Comparison of ENCODE assay signal across 12 mouse cellular contexts in genomic region chr11:103771160-103771817, GRCm38 (mm10). TPM values are rescaled to one million over a fixed set of nuclear protein-coding genes. Genes with fewer than 3 reads are reported as not detected.
A peak's percentile ranks its signal among the peaks of the same experiment; 100 is the strongest.
DNase-seq lines count a peak whose midpoint lies in the region; ATAC-seq and TF ChIP-seq lines count a peak whose summit lies in the region.
"Had no signal": no experiment of that assay in that cellular context is flagged by ENCODE, and none has a peak within 500 bp of the region (broad histone marks: within the 10 kb centered on the region; RNA-seq: fewer than 3 reads in every experiment).

No protein-coding gene starts in this region.

- no peak for TF ChIP-seq CTCF in hindbrain, postnatal 0 days (IDR thresholded peaks at IDR 0.05; ENCODE audit: low read depth)

- H3K4me3 ChIP-seq in forebrain, embryonic 12.5 days (replicated peaks) = no peak overlapping the region
- no peak overlapping the region for H3K4me3 ChIP-seq in forebrain, embryonic 14.5 days (ENCODE audit: low read depth, low read length)
- 0 out of 2 replicates have a peak overlapping the region, but pooled peaks have one; percentile 6 for H3K4me3 ChIP-seq in hindbrain, postnatal 0 days (ENCODE audit: low read length)
- H3K4me3 ChIP-seq in midbrain, embryonic 16.5 days (ENCODE audit: low read depth, low read length) = 0 out of 2 replicates have a peak overlapping the region, but pooled peaks have one; percentile 8

- H3K27me3 ChIP-seq in forebrain, embryonic 12.5 days = peaks cover 100% of the 10 kb centered on the region
- H3K27me3 ChIP-seq in forebrain, embryonic 14.5 days (replicated peaks; ENCODE audit: control insufficient read depth, insufficient read depth, low read length) = peaks cover 90% of the 10 kb centered on the region
- peaks cover 42% of the 10 kb centered on the region for H3K27me3 ChIP-seq in hindbrain, postnatal 0 days (ENCODE audit: insufficient read depth, low read length)
- peaks cover 24% of the 10 kb centered on the region for H3K27me3 ChIP-seq in midbrain, embryonic 16.5 days (ENCODE audit: control insufficient read depth, insufficient read depth, low read depth, low read length)

- WGBS in forebrain, embryonic 12.5 days = 1% methylated on average over 19 of the region's 19 CpGs
- 1% methylated on average over 19 of the region's 19 CpGs for WGBS in forebrain, embryonic 14.5 days
- WGBS in hindbrain, postnatal 0 days = 4% methylated on average over 19 of the region's 19 CpGs
- 4% methylated on average over 19 of the region's 19 CpGs for WGBS in midbrain, embryonic 16.5 days

- no peaks in the 10 kb centered on the region for H3K9me3 ChIP-seq in forebrain, embryonic 12.5 days
- H3K9me3 ChIP-seq in forebrain, embryonic 14.5 days (replicated peaks; ENCODE audit: control insufficient read depth, low read length) = no peaks in the 10 kb centered on the region
- H3K9me3 ChIP-seq in hindbrain, postnatal 0 days (ENCODE audit: low read length) = no peaks in the 10 kb centered on the region
- H3K9me3 ChIP-seq in midbrain, embryonic 16.5 days (replicated peaks; ENCODE audit: control insufficient read depth, low read length, poor library complexity, severe bottlenecking) = no peaks in the 10 kb centered on the region

- no peaks in the 10 kb centered on the region for H3K36me3 ChIP-seq in forebrain, embryonic 12.5 days (replicated peaks)
- H3K36me3 ChIP-seq in forebrain, embryonic 14.5 days (ENCODE audit: control insufficient read depth, insufficient read depth, low read length) = no peaks in the 10 kb centered on the region
- no peaks in the 10 kb centered on the region for H3K36me3 ChIP-seq in hindbrain, postnatal 0 days (ENCODE audit: insufficient read depth, low read length)
- H3K36me3 ChIP-seq in midbrain, embryonic 16.5 days (ENCODE audit: control insufficient read depth, insufficient read depth, low read length) = no peaks in the 10 kb centered on the region

- H3K27ac ChIP-seq in forebrain, embryonic 12.5 days = no peak overlapping the region
- H3K27ac ChIP-seq in forebrain, embryonic 14.5 days (ENCODE audit: low read depth, low read length) = no peak overlapping the region
- H3K27ac ChIP-seq in hindbrain, postnatal 0 days = no peak overlapping the region
- no peak overlapping the region for H3K27ac ChIP-seq in midbrain, embryonic 16.5 days (ENCODE audit: low read length)

- ATAC-seq in forebrain, embryonic 12.5 days (ENCODE audit: low FRiP score) = no peak
- no peak for ATAC-seq in forebrain, embryonic 14.5 days
- ATAC-seq in activated CD4-positive, CD25-positive, alpha-beta regulatory T cell, adult 4 months = peak; percentile 52
- no peak for ATAC-seq in hindbrain, postnatal 0 days
- no peak for ATAC-seq in midbrain, embryonic 16.5 days

- DNase-seq in forebrain, embryonic 14.5 days (ENCODE audit: low spot score) = no peak
- no peak for DNase-seq in hindbrain, postnatal 0 days (ENCODE audit: low spot score)
- no peak for DNase-seq in left cerebral cortex, adult 8-10 months (ENCODE audit: low spot score in 2 of 2)
- no peak for DNase-seq in lung, postnatal 25 days (ENCODE audit: low spot score)
- no peak for DNase-seq in right cerebral cortex, adult 2 months (ENCODE audit: low spot score in 2 of 2)
- DNase-seq: heart, postnatal 4 days; kidney, postnatal 14 days had no signal

- H3K4me1 ChIP-seq in forebrain, embryonic 12.5 days = peaks cover 45% of the 10 kb centered on the region
- H3K4me1 ChIP-seq in forebrain, embryonic 14.5 days (ENCODE audit: control insufficient read depth, insufficient read depth, low read length) = 0 out of 2 replicates have a peak, but pooled peaks cover 7% of the 10 kb centered on the region
- peaks cover 9% of the 10 kb centered on the region; the same call in 1 of the 2 replicates for H3K4me1 ChIP-seq in hindbrain, postnatal 0 days (ENCODE audit: insufficient read depth, low read length)
- peaks cover 37% of the 10 kb centered on the region for H3K4me1 ChIP-seq in midbrain, embryonic 16.5 days (ENCODE audit: control insufficient read depth, insufficient read depth, low read length)

- peak overlapping the region; percentile 19; the same call in 1 of the 2 replicates for H3K4me2 ChIP-seq in forebrain, embryonic 12.5 days
- no peak overlapping the region for H3K4me2 ChIP-seq in forebrain, embryonic 14.5 days (ENCODE audit: low read length)
- H3K4me2 ChIP-seq in hindbrain, postnatal 0 days (ENCODE audit: low read depth, low read length) = peak overlapping the region; percentile 75
- peak overlapping the region; percentile 84 for H3K4me2 ChIP-seq in midbrain, embryonic 16.5 days (ENCODE audit: low read length)

- no peak overlapping the region for H3K9ac ChIP-seq in forebrain, embryonic 12.5 days
- H3K9ac ChIP-seq in forebrain, embryonic 14.5 days (ENCODE audit: low read length) = no peak overlapping the region
- peak overlapping the region; percentile 25 for H3K9ac ChIP-seq in hindbrain, postnatal 0 days (replicated peaks; ENCODE audit: low read length)
- H3K9ac ChIP-seq in midbrain, embryonic 16.5 days (ENCODE audit: low read depth, low read length) = peak overlapping the region; percentile 24; the same call in 1 of the 2 replicates

RNA-seq across cellular contexts. Expression of gene Wnt3, which starts 2.7 kb away (rescaled TPM):
- 6.6 TPM in 2 replicates for polyA plus RNA-seq in forebrain, embryonic 12.5 days (2016; fragmentation: Nextera tagmentation; extraction: Ambion mirVana)
- polyA plus RNA-seq in forebrain, embryonic 14.5 days (2014; fragmentation: Nextera tagmentation; extraction: Ambion mirVana) = 5.7 and 6.6 TPM in 2 replicates
- polyA plus RNA-seq in activated CD4-positive, CD25-positive, alpha-beta regulatory T cell, adult 4 months (2017; shearing (Covaris generic)) = 1 to 10 TPM; 1.4 to 2.9 TPM
- 9.0 and 12.5 TPM in 2 replicates for total RNA-seq in hindbrain, postnatal 0 days (2014; rRNA removed)
- 11.1 and 11.6 TPM in 2 replicates for polyA plus RNA-seq in hindbrain, postnatal 0 days (2015; fragmentation: Nextera tagmentation; extraction: Ambion mirVana)
- 18.8 and 21.2 TPM in 2 replicates for polyA plus RNA-seq in midbrain, embryonic 16.5 days (2015; fragmentation: Nextera tagmentation; extraction: Ambion mirVana)
- 1 to 10 TPM; 1.3 to 2.6 (median 1.9) TPM for total RNA-seq in left cerebral cortex, adult 8-10 months (2022)
- total RNA-seq: heart, postnatal 4 days; megakaryocyte-erythroid progenitor cell, adult 5-6 weeks had no signal
- polyA plus RNA-seq: liver, embryonic 16.5 days had no signal

RNA-seq across cellular contexts. Expression of gene Wnt9b, which starts 21.7 kb away (rescaled TPM):
- 0.40 and 0.69 TPM in 2 replicates for polyA plus RNA-seq in forebrain, embryonic 12.5 days (2016; fragmentation: Nextera tagmentation; extraction: Ambion mirVana)
- polyA plus RNA-seq in forebrain, embryonic 14.5 days (2014; fragmentation: Nextera tagmentation; extraction: Ambion mirVana) = 0.10 and 0.26 TPM in 2 replicates
- not detected for polyA plus RNA-seq in activated CD4-positive, CD25-positive, alpha-beta regulatory T cell, adult 4 months (2017; shearing (Covaris generic))
- 2.6 and 2.7 TPM in 2 replicates for total RNA-seq in hindbrain, postnatal 0 days (2014; rRNA removed)
- polyA plus RNA-seq in hindbrain, postnatal 0 days (2015; fragmentation: Nextera tagmentation; extraction: Ambion mirVana) = 0.86 and 1.0 TPM in 2 replicates
- polyA plus RNA-seq in midbrain, embryonic 16.5 days (2015; fragmentation: Nextera tagmentation; extraction: Ambion mirVana) = 0.92 and 1.1 TPM in 2 replicates
- under 1 TPM; 0.14 to 0.39 (median 0.22) TPM for total RNA-seq in left cerebral cortex, adult 8-10 months (2022)
- total RNA-seq: megakaryocyte-erythroid progenitor cell, adult 5-6 weeks had no signal

Comparison
In these comparisons a context has a peak if more than half of its experiments do, and no peak if none do; other contexts are left out.
1. H3K4me3 ChIP-seq: peak in hindbrain, postnatal 0 days (single experiment) and midbrain, embryonic 16.5 days (single experiment); none in forebrain, embryonic 12.5 days (single experiment) and forebrain, embryonic 14.5 days (single experiment).
2. H3K9ac ChIP-seq: peak in hindbrain, postnatal 0 days (single experiment) and midbrain, embryonic 16.5 days (single experiment); none in forebrain, embryonic 12.5 days (single experiment) and forebrain, embryonic 14.5 days (single experiment).